In genomic region chr17:47430815-47431214, GRCm38 (mm10) we compare ENCODE assay signal across 21 mouse cellular contexts. TPM values are rescaled to one million over a fixed set of nuclear protein-coding genes. Genes with fewer than 3 reads are reported as not detected.
DNase-seq lines count a peak whose midpoint lies in the region; ATAC-seq and TF ChIP-seq lines count a peak whose summit lies in the region.
"Had no signal": no experiment of that assay in that cellular context is flagged by ENCODE, and none has a peak within 500 bp of the region (broad histone marks: within the 10 kb centered on the region; RNA-seq: fewer than 3 reads in every experiment).

No protein-coding gene starts in this region.

- ATAC-seq in heart, embryonic 11.5 days (replicated peaks; ENCODE audit: insufficient number of reproducible peaks, low FRiP score, low TSS enrichment): no peak
- ATAC-seq in liver, postnatal 0 days: no peak
- no peak for ATAC-seq in liver, embryonic 12.5 days
- ATAC-seq: forebrain, embryonic 13.5 days had no signal

- TF ChIP-seq EP300 in heart, adult 2 months (IDR thresholded peaks at IDR 0.05; ENCODE audit: insufficient read depth, low read depth, low read length): no peak
- TF ChIP-seq EP300 in liver, postnatal 0 days (IDR thresholded peaks at IDR 0.05; ENCODE audit: low read depth): no peak

- H3K27ac ChIP-seq in heart, adult 2 months: no peak overlapping the region
- no peak overlapping the region for H3K27ac ChIP-seq in heart, embryonic 11.5 days (ENCODE audit: low read depth, low read length)
- H3K27ac ChIP-seq in liver, postnatal 0 days (ENCODE audit: low read depth): no peak overlapping the region
- no peak overlapping the region for H3K27ac ChIP-seq in liver, embryonic 12.5 days
- H3K27ac ChIP-seq: forebrain, embryonic 13.5 days; hindbrain, embryonic 14.5 days; limb, embryonic 15.5 days; midbrain, embryonic 12.5 days had no signal

- H3K4me3 ChIP-seq in heart, adult 2 months: no peak overlapping the region
- no peak overlapping the region for H3K4me3 ChIP-seq in heart, embryonic 11.5 days (ENCODE audit: low read depth, low read length)
- no peak overlapping the region for H3K4me3 ChIP-seq in liver, postnatal 0 days (ENCODE audit: low read depth, low read length)
- H3K4me3 ChIP-seq in liver, embryonic 12.5 days: no peak overlapping the region
- H3K4me3 ChIP-seq: forebrain, embryonic 13.5 days; limb, embryonic 15.5 days; midbrain, embryonic 12.5 days had no signal

- 72% methylated on average over 5 of the region's 5 CpGs for WGBS in heart, adult 2 months
- WGBS in heart, embryonic 11.5 days (ENCODE audit: insufficient replicate concordance): 60% methylated on average over 5 of the region's 5 CpGs
- 72% methylated on average over 5 of the region's 5 CpGs for WGBS in liver, postnatal 0 days (ENCODE audit: insufficient replicate concordance)
- WGBS in liver, embryonic 12.5 days (ENCODE audit: insufficient replicate concordance): 62% methylated on average over 5 of the region's 5 CpGs

- intact Hi-C loops in heart, adult 2 months (cut with DNase I): no loop called here
- intact Hi-C loops in left cerebral cortex, postnatal 10 days (cut with DNase I): no loop called here

- TF ChIP-seq POLR2A in heart, adult 2 months (IDR thresholded peaks at IDR 0.05; ENCODE audit: insufficient read depth, low read depth, low read length): no peak

- H3K9ac ChIP-seq in heart, adult 2 months (ENCODE audit: low read depth, low read length): no peak overlapping the region
- no peak overlapping the region for H3K9ac ChIP-seq in heart, embryonic 11.5 days (ENCODE audit: low read depth, low read length)
- no peak overlapping the region for H3K9ac ChIP-seq in liver, postnatal 0 days (replicated peaks)
- H3K9ac ChIP-seq in liver, embryonic 12.5 days: no peak overlapping the region
- H3K9ac ChIP-seq: forebrain, embryonic 13.5 days; hindbrain, embryonic 14.5 days; limb, embryonic 15.5 days; midbrain, embryonic 12.5 days had no signal

- H3K79me2 ChIP-seq in heart, adult 2 months (replicated peaks; ENCODE audit: control insufficient read depth, insufficient read depth, low read length): no peaks in the 10 kb centered on the region

- DNase-seq in heart, adult 2 months: no peak
- no peak for DNase-seq in liver, postnatal 0 days
- DNase-seq in A20 (ENCODE audit: low read depth, low spot score) (peak; percentile 45), ZHBTc4 (ENCODE audit: low read depth, low spot score) (peak; percentile 44)
- no peak for DNase-seq in left cerebral cortex, postnatal 10 days (ENCODE audit: extremely low spot score in 1 of 2, low spot score in 2 of 2)
- DNase-seq in right cerebral cortex, adult 2 months (ENCODE audit: low spot score in 2 of 2): no peak
- DNase-seq: adrenal gland, adult 2 months; cerebellum, adult 9-10 months; embryo, embryonic 11 days; heart, adult 18-20 months; heart, postnatal 10 days; kidney, adult 2 months; right cerebral cortex, postnatal 14 days had no signal

- peaks cover 3% of the 10 kb centered on the region; the same call in 1 of the 2 replicates for H3K4me1 ChIP-seq in heart, adult 2 months (ENCODE audit: control insufficient read depth, insufficient read depth, low read length)
- peaks cover 11% of the 10 kb centered on the region; the same call in 1 of the 2 replicates for H3K4me1 ChIP-seq in heart, embryonic 11.5 days (ENCODE audit: control insufficient read depth, insufficient read depth, low read length)
- H3K4me1 ChIP-seq in liver, postnatal 0 days (ENCODE audit: insufficient read depth): peaks cover 4% of the 10 kb centered on the region; the same call in 1 of the 2 replicates
- H3K4me1 ChIP-seq in liver, embryonic 12.5 days: peaks cover 18% of the 10 kb centered on the region

- H3K36me3 ChIP-seq in heart, adult 2 months (ENCODE audit: control insufficient read depth, insufficient read depth, low read length): no peaks in the 10 kb centered on the region
- no peaks in the 10 kb centered on the region for H3K36me3 ChIP-seq in heart, embryonic 11.5 days (ENCODE audit: control insufficient read depth, insufficient read depth, low read length)
- H3K36me3 ChIP-seq in liver, postnatal 0 days (replicated peaks; ENCODE audit: insufficient read depth, low read length): no peaks in the 10 kb centered on the region
- no peaks in the 10 kb centered on the region for H3K36me3 ChIP-seq in liver, embryonic 12.5 days
- H3K36me3 ChIP-seq: limb, embryonic 15.5 days; midbrain, embryonic 12.5 days had no signal

- no peak overlapping the region for H3K4me2 ChIP-seq in heart, embryonic 11.5 days
- H3K4me2 ChIP-seq in liver, postnatal 0 days (ENCODE audit: low read depth, low read length): no peak overlapping the region
- H3K4me2 ChIP-seq in liver, embryonic 12.5 days: no peak overlapping the region
- H3K4me2 ChIP-seq: forebrain, embryonic 13.5 days; hindbrain, embryonic 14.5 days; limb, embryonic 15.5 days; midbrain, embryonic 12.5 days had no signal

- no peaks in the 10 kb centered on the region for H3K9me3 ChIP-seq in heart, embryonic 11.5 days (replicated peaks; ENCODE audit: control insufficient read depth, low read length)
- no peaks in the 10 kb centered on the region for H3K9me3 ChIP-seq in liver, postnatal 0 days (ENCODE audit: low read length)
- no peaks in the 10 kb centered on the region for H3K9me3 ChIP-seq in liver, embryonic 12.5 days (replicated peaks)
- H3K9me3 ChIP-seq: forebrain, embryonic 13.5 days; limb, embryonic 15.5 days; midbrain, embryonic 12.5 days had no signal

- TF ChIP-seq CTCF in heart, adult 2 months (IDR thresholded peaks at IDR 0.05): peak; percentile 31
- peak; percentile 36 for TF ChIP-seq CTCF in liver, postnatal 0 days (IDR thresholded peaks at IDR 0.05; ENCODE audit: low read depth)

- H3K27me3 ChIP-seq in heart, adult 2 months (ENCODE audit: control insufficient read depth, insufficient read depth, low read length): no peaks in the 10 kb centered on the region
- H3K27me3 ChIP-seq in heart, embryonic 11.5 days (ENCODE audit: control insufficient read depth, insufficient read depth, low read length): no peaks in the 10 kb centered on the region
- H3K27me3 ChIP-seq in liver, postnatal 0 days (ENCODE audit: insufficient read depth, low read length): no peaks in the 10 kb centered on the region
- peaks cover 32% of the 10 kb centered on the region for H3K27me3 ChIP-seq in liver, embryonic 12.5 days (replicated peaks)

RNA-seq across cellular contexts. Expression of gene AI661453, which starts 5.6 kb away (rescaled TPM):
- total RNA-seq in heart, adult 2 months (2021): 1 to 10 TPM; 1.2 to 1.4 TPM
- 0.64 and 1.00 TPM in 2 replicates for polyA plus RNA-seq in heart, adult 2 months (2012; rRNA removed)
- 1.2 and 1.6 TPM in 2 replicates for polyA plus RNA-seq in heart, embryonic 11.5 days (2014; fragmentation: Nextera tagmentation; extraction: Ambion mirVana)
- polyA plus RNA-seq in liver, postnatal 0 days (2015; fragmentation: Nextera tagmentation; extraction: Ambion mirVana): 1.0 and 1.6 TPM in 2 replicates
- polyA plus RNA-seq in liver, embryonic 12.5 days (2016; fragmentation: Nextera tagmentation; extraction: Ambion mirVana): 0.10 and 0.31 TPM in 2 replicates
- total RNA-seq in left cerebral cortex, postnatal 10 days (2021): under 1 TPM; 0.30 to 0.61 TPM

RNA-seq across cellular contexts. Expression of gene 1700001C19Rik, which starts 6.4 kb away (rescaled TPM):
- not detected for total RNA-seq in heart, adult 2 months (2021)
- polyA plus RNA-seq in heart, adult 2 months (2012; rRNA removed): 0.44 and 0.76 TPM in 2 replicates
- 1.2 and 2.2 TPM in 2 replicates for polyA plus RNA-seq in heart, embryonic 11.5 days (2014; fragmentation: Nextera tagmentation; extraction: Ambion mirVana)
- 7.5 and 7.8 TPM in 2 replicates for polyA plus RNA-seq in liver, postnatal 0 days (2015; fragmentation: Nextera tagmentation; extraction: Ambion mirVana)
- polyA plus RNA-seq in liver, embryonic 12.5 days (2016; fragmentation: Nextera tagmentation; extraction: Ambion mirVana): 0.62 and 0.66 TPM in 2 replicates
- total RNA-seq in left cerebral cortex, postnatal 10 days (2021): not detected
- total RNA-seq: adrenal gland, adult 2 months; heart, adult 18-20 months; heart, postnatal 10 days; layer of hippocampus, adult 18-20 months had no signal
- polyA plus RNA-seq: lung, embryonic 16.5 days had no signal

RNA-seq across cellular contexts. Expression of gene Guca1a, which starts 30.4 kb away (rescaled TPM):
- total RNA-seq in heart, adult 2 months (2021): under 1 TPM; 0.34 to 0.39 TPM
- polyA plus RNA-seq in heart, adult 2 months (2012; rRNA removed): 0.55 and 0.61 TPM in 2 replicates
- 3.3 and 4.3 TPM in 2 replicates for polyA plus RNA-seq in heart, embryonic 11.5 days (2014; fragmentation: Nextera tagmentation; extraction: Ambion mirVana)
- 1.5 TPM in 2 replicates for polyA plus RNA-seq in liver, postnatal 0 days (2015; fragmentation: Nextera tagmentation; extraction: Ambion mirVana)
- 0.97 and 1.4 TPM in 2 replicates for polyA plus RNA-seq in liver, embryonic 12.5 days (2016; fragmentation: Nextera tagmentation; extraction: Ambion mirVana)
- total RNA-seq in left cerebral cortex, postnatal 10 days (2021): not detected

RNA-seq across cellular contexts. Expression of gene Guca1b, which starts 45.6 kb away (rescaled TPM):
- total RNA-seq in heart, adult 2 months (2021): under 1 TPM; 0.23 to 0.43 TPM
- polyA plus RNA-seq in heart, adult 2 months (2012; rRNA removed): 0.86 and 1.1 TPM in 2 replicates
- 1.2 and 2.5 TPM in 2 replicates for polyA plus RNA-seq in heart, embryonic 11.5 days (2014; fragmentation: Nextera tagmentation; extraction: Ambion mirVana)
- polyA plus RNA-seq in liver, postnatal 0 days (2015; fragmentation: Nextera tagmentation; extraction: Ambion mirVana): 0.11 and 0.13 TPM in 2 replicates
- polyA plus RNA-seq in liver, embryonic 12.5 days (2016; fragmentation: Nextera tagmentation; extraction: Ambion mirVana): 0.48 and 0.56 TPM in 2 replicates
- total RNA-seq in left cerebral cortex, postnatal 10 days (2021): under 1 TPM; 0.69 to 0.81 TPM

Comparison
In these comparisons a context has a peak if more than half of its experiments do, and no peak if none do; other contexts are left out.
1. DNase-seq: peak in A20 (single experiment) and ZHBTc4 (single experiment); none in heart, adult 2 months (0 of 2), liver, postnatal 0 days (single experiment), left cerebral cortex, postnatal 10 days (0 of 2) and right cerebral cortex, adult 2 months (0 of 2).